Mouse (Mus musculus) midbrain, embryonic 16.5 days (tissue): ENCODE results near the gene Tas2r135. TPM values are rescaled to one million over a fixed set of nuclear protein-coding genes. Genes with fewer than 3 reads are reported as not detected.

ENCODE experiments used
- ATAC-seq: fragments of 200-750 bp; cut with Nextera tagmentation; 2 replicates; pipeline ENCODE4 v1.8.0; 2017; ENCODE audit warnings: moderate TSS enrichment
- H3K27ac ChIP-seq: fragments of 300-500 bp; sonication (generic); 2 replicates; pipeline ENCODE4 v1.5.1; 2014; ENCODE audit warnings: mild to moderate bottlenecking, low read length, mixed read lengths
- H3K27me3 ChIP-seq: fragments of 300-500 bp; sonication (generic); 2 replicates; pipeline ENCODE4 v1.6.1; 2014; ENCODE audit warnings: low read depth, low read length, mixed read lengths; ENCODE audit not compliant: control insufficient read depth, insufficient read depth
- H3K36me3 ChIP-seq: fragments of 300-500 bp; sonication (generic); 2 replicates; pipeline ENCODE4 v1.6.1; 2014; ENCODE audit warnings: mild to moderate bottlenecking, low read length, moderate library complexity, mixed read lengths; ENCODE audit not compliant: control insufficient read depth, insufficient read depth
- H3K4me1 ChIP-seq: fragments of 300-500 bp; sonication (generic); 2 replicates; pipeline ENCODE4 v1.6.1; 2014; ENCODE audit warnings: mild to moderate bottlenecking, low read length, mixed read lengths; ENCODE audit not compliant: control insufficient read depth, insufficient read depth
- H3K4me2 ChIP-seq: fragments of 300-500 bp; sonication (generic); 2 replicates; pipeline ENCODE4 v1.6.1; 2014; ENCODE audit warnings: mild to moderate bottlenecking, low read length, mixed read lengths
- H3K4me3 ChIP-seq: fragments of 300-500 bp; sonication (generic); 2 replicates; pipeline ENCODE4 v1.5.1; 2014; ENCODE audit warnings: low read depth, mild to moderate bottlenecking, low read length, moderate library complexity, mixed read lengths
- H3K9ac ChIP-seq: fragments of 300-500 bp; sonication (generic); 2 replicates; pipeline ENCODE4 v1.6.1; 2014; ENCODE audit warnings: low read depth, low read length, mixed read lengths
- H3K9me3 ChIP-seq: fragments of 300-500 bp; sonication (generic); replicated peaks from 2 replicates; pipeline ENCODE4 v1.6.1; 2014; ENCODE audit warnings: mild to moderate bottlenecking, low read length, mixed read lengths; ENCODE audit not compliant: control insufficient read depth, poor library complexity, severe bottlenecking
- WGBS: fragments of 180-500 bp; shearing (Covaris S2); extraction: QIAGEN DNeasy Blood & Tissue Kit; methylation state at CpG from one replicate; pipeline ENCODE4 v1.1.7; 2014; 5-methylcytosine and 5-hydroxymethylcytosine counted together
- polyA plus RNA-seq: library from polyadenylated mRNA; unstranded; fragments of >200 nt; fragmentation: Nextera tagmentation; extraction: Ambion mirVana; gene quantifications from 2 replicates; pipeline ENCODE4 v1.2.1, GENCODE M21; 2015

Gene Tas2r135
- polyA plus RNA-seq, 1 experiment from 2014 or later, result not detected

DNA sequence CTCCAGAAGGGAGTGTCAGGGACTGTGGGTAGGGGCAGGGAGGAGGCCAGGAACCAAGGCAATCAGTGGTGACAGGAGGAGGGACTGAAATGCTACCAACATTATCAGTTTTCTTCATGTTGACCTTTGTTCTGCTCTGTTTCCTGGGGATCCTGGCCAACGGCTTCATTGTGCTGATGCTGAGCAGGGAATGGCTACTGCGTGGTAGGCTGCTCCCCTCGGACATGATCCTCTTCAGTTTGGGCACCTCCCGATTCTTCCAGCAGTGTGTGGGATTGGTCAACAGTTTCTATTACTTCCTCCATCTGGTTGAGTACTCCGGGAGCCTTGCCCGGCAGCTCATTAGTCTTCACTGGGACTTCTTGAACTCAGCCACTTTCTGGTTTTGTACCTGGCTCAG lies 29.2 kb downstream of the Tas2r135 start, which contains the start of gene Tas2r126:
TSS of gene Tas2r126 (plus strand) at position 90 of the 400 bp plus-strand sequence.
- no peaks in the 10 kb centered on the region for H3K9me3 ChIP-seq
- H3K4me1 ChIP-seq, result no peaks in the 10 kb centered on the region
- H3K4me2 ChIP-seq, result no peak within 1 kb of the TSS
- H3K27ac ChIP-seq, result no peak within 1 kb of the TSS
- ATAC-seq, result no peak
- H3K9ac ChIP-seq, result no peak within 1 kb of the TSS
- no peaks in the 10 kb centered on the region for H3K36me3 ChIP-seq
- no peaks in the 10 kb centered on the region for H3K27me3 ChIP-seq
- no peak within 1 kb of the TSS for H3K4me3 ChIP-seq
- 88% methylated on average over 6 of the region's 6 CpGs for WGBS

DNA sequence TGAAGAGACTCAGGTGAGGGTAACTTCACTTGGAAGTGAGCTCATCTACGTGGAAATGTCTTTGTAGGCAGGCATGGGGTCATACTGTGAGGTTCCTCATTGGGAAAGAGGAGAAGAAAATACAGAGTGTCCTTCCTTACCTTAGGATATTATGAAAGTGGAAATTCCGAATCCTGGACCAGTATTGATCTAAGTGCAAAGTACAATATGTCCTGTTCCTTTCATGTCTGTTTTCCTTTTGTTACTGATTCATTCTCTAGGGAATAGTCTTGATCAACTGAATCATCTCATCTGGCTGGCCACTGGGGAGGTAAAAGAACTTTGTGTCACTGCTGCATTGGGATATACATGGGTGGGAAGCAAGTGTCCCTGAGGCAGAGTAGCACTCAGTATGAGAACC lies 30.3 kb downstream of the Tas2r135 start:
- H3K27me3 ChIP-seq, result no peaks in the 10 kb centered on the region
- H3K9me3 ChIP-seq, result no peaks in the 10 kb centered on the region
- H3K9ac ChIP-seq, result no peak overlapping the region
- no peak overlapping the region for H3K4me2 ChIP-seq
- no peak overlapping the region for H3K4me3 ChIP-seq
- no peak for ATAC-seq
- H3K4me1 ChIP-seq, result no peaks in the 10 kb centered on the region
- no peaks in the 10 kb centered on the region for H3K36me3 ChIP-seq
- no peak overlapping the region for H3K27ac ChIP-seq
- WGBS, result 67% methylated on average over 2 of the region's 2 CpGs

DNA sequence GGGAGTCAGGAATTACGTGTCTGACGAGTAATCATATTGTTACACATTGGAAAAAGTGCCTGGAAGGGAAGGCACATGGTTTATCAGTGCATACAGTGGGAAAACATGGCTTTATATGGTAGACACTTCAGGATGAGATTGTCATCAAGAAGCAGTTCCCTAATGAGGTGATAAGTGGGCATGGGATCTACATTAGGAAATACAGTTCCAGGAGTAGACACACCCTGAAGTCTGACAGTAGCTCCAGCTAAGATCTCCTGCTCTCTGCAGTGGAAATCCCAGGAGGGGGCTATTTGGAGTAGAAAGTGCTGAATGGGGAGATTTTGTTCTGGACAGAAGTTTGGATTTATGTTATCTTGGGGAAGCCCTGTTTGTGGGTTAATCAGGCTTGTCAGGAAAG lies 36.2 kb downstream of the Tas2r135 start:
- Histone ChIP-seq H3K4me3 (no peak overlapping the region), H3K27ac (no peak overlapping the region), H3K9me3 (no peaks in the 10 kb centered on the region), H3K4me1 (no peaks in the 10 kb centered on the region), H3K4me2 (no peak overlapping the region), H3K36me3 (no peaks in the 10 kb centered on the region), H3K27me3 (no peaks in the 10 kb centered on the region), H3K9ac (no peak overlapping the region)
- no peak for ATAC-seq
- WGBS, result 72% methylated on average over 2 of the region's 2 CpGs

DNA sequence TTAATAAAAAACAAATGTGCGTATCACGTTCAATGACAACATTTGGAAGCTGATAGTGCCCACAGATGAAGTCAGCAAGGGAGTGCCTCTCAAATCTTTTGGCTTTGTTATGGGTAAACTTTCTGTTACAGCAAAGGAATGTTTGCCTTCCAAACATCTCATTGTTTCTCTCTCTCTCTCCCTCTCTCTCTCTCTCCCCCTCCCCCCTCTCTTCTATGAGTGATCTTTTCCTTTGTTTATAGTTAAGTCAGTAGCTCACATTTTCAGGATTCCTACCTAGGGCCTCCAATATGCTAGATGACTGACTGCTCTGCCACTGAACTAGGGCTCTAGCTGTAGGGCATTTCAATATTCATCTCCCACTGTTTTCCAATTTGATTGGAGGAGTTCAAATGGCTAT lies 39.3 kb downstream of the Tas2r135 start:
- Histone ChIP-seq H3K4me3 (no peak overlapping the region), H3K4me2 (no peak overlapping the region), H3K36me3 (no peaks in the 10 kb centered on the region), H3K9ac (no peak overlapping the region), H3K4me1 (no peaks in the 10 kb centered on the region), H3K9me3 (no peaks in the 10 kb centered on the region), H3K27ac (no peak overlapping the region), H3K27me3 (no peaks in the 10 kb centered on the region)
- WGBS, result 96% methylated on average over 2 of the region's 2 CpGs
- ATAC-seq, result no peak

DNA sequence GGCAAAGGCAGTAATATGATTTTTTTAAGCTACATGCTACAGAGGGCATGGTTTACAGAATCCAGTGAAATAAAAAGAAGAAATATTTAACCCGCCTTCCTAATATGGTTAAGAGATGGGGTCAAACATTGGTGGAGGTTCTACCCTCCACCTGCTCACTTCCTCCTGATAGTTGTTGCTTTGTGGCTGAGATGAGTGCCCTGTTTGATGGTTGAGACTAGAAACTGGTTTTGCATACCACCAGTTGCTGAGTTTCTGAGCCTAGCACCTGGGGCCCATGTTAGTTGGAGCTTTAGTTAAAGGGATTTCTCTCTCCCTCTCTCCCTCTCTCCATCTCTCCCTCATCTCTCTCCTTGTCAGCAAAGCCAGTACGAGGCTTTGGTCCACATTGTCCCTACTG lies 42.1 kb downstream of the Tas2r135 start:
- H3K27me3 ChIP-seq, result no peaks in the 10 kb centered on the region
- H3K4me2 ChIP-seq, result no peak overlapping the region
- no peak for ATAC-seq
- no peak overlapping the region for H3K4me3 ChIP-seq
- H3K9ac ChIP-seq, result no peak overlapping the region
- H3K36me3 ChIP-seq, result no peaks in the 10 kb centered on the region
- H3K9me3 ChIP-seq, result no peaks in the 10 kb centered on the region
- 68% methylated on average over 2 of the region's 2 CpGs for WGBS
- no peak overlapping the region for H3K27ac ChIP-seq
- no peaks in the 10 kb centered on the region for H3K4me1 ChIP-seq

Other genes starting within 250 kb of the Tas2r135 start
- not detected in 2 replicates for gene Tas2r144, start 190.1 kb upstream of the Tas2r135 start, polyA plus RNA-seq
- 8.5 and 9.9 TPM in 2 replicates for gene Gstk1, start 159.5 kb upstream of the Tas2r135 start, polyA plus RNA-seq
- not detected in 2 replicates for gene Tmem139, start 143.5 kb upstream of the Tas2r135 start, polyA plus RNA-seq
- gene Casp2, start 140.4 kb upstream of the Tas2r135 start, polyA plus RNA-seq, result 36.3 and 40.5 TPM in 2 replicates
- 1.3 and 1.5 TPM in 2 replicates for gene Clcn1, start 118.7 kb upstream of the Tas2r135 start, polyA plus RNA-seq
- 7.8 and 8.4 TPM in 2 replicates for gene Fam131b, start 80.8 kb upstream of the Tas2r135 start, polyA plus RNA-seq
- 55.1 and 56.5 TPM in 2 replicates for gene Zyx, start 55.8 kb upstream of the Tas2r135 start, polyA plus RNA-seq
- gene Epha1, start 32.2 kb upstream of the Tas2r135 start, polyA plus RNA-seq, result 0.47 and 0.94 TPM in 2 replicates
- gene Tas2r143, start 5.2 kb upstream of the Tas2r135 start, polyA plus RNA-seq, result not detected in 2 replicates
- gene Tas2r126, start 29.1 kb downstream of the Tas2r135 start, polyA plus RNA-seq, result not detected in 2 replicates
- gene Olfr458, start 59.8 kb downstream of the Tas2r135 start, polyA plus RNA-seq, result not detected in 2 replicates
- not detected in 2 replicates for gene Olfr457, start 70.9 kb downstream of the Tas2r135 start, polyA plus RNA-seq
- not detected in 2 replicates for gene Olfr456, start 81.8 kb downstream of the Tas2r135 start, polyA plus RNA-seq
- gene Olfr455, start 142.2 kb downstream of the Tas2r135 start, polyA plus RNA-seq, result not detected in 2 replicates
- gene Tcaf3, start 192.3 kb downstream of the Tas2r135 start, polyA plus RNA-seq, result not detected in 2 replicates
- 1.8 and 2.2 TPM in 2 replicates for gene Tcaf2, start 239.8 kb downstream of the Tas2r135 start, polyA plus RNA-seq